Mouse (Mus musculus) c-Kit-negative CD71-positive TER-119-positive erythroid progenitor cells, embryonic 14.5 days (primary cell): ENCODE data around the gene Fkbp5.
"Not testable (repeated sequence)": the region's sequence is repeated elsewhere in the genome, so short reads cannot be mapped to it uniquely, and the experiment has no call there.

Source experiments
- DNase-seq: peaks from one replicate; pipeline ENCODE4 v3.0.0-alpha.2; 2013; ENCODE audit warnings: low read depth, low spot score

Gene Fkbp5

GRCm38 (mm10) chr17:28419636-28420035, 97.7 kb downstream of the Fkbp5 start:
- DNase-seq, result no peak

DNA sequence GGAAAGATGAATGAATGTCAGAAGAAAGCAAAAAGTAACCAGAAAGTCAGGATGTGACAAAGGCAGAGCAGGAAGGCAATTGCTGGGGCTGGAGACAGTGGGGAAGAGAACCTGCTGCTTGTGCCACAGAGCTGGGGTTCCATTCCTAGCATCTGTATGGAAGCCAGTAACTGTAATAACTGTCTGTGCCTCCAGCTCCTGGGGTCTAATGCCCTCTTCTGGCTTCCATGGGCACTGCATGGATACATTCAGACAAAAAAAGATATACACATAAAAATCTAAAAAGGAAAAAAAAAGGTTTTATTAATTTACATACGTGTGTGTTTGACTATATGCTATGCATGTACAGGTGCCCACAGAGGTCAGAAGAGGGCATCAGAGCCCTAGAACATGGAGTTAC, 98.4 kb downstream of the Fkbp5 start:
- no peak for DNase-seq

DNA sequence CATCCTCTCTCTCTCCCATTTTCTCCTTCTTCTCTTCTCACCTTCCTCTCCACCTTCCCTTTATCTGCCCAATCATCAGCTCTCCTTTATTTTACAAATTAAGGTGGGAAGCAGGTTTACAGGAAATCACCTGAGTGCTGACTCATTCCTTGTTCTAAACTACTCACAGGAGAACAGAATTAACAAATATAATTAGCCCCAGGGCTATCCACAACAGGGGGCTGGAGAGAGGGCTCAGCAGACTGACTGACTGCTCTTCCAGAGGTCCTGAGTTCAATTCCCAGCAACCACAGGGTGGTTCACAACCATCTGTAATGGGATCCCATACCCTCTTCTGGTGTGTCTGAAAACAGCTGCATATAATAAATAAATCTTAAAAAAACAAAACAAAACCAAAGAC, 98.8 kb downstream of the Fkbp5 start:
- not testable (repeated sequence) for DNase-seq

GRCm38 (mm10) chr17:28417771-28418170, 99.6 kb downstream of the Fkbp5 start:
- no peak for DNase-seq

DNA sequence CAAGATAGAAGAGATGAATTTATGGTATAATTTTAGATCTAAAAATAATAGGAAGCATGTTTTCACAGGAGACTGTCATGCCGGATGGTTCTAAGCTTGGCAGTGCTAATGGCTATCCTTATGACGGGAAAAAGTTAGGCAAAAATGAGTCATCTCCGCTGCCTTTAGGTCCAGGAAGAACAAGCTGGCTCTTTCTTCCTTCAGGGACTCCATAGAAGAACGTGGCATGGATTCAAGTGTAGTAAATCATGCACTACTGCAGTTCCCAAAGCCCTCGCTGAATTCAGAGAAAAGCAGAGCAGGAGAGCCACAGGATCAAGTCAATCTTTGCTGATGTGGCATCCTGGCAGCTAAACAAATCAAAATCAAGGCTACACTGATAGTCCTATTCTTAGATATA, 102.1 kb downstream of the Fkbp5 start:
- DNase-seq, result no peak

DNA sequence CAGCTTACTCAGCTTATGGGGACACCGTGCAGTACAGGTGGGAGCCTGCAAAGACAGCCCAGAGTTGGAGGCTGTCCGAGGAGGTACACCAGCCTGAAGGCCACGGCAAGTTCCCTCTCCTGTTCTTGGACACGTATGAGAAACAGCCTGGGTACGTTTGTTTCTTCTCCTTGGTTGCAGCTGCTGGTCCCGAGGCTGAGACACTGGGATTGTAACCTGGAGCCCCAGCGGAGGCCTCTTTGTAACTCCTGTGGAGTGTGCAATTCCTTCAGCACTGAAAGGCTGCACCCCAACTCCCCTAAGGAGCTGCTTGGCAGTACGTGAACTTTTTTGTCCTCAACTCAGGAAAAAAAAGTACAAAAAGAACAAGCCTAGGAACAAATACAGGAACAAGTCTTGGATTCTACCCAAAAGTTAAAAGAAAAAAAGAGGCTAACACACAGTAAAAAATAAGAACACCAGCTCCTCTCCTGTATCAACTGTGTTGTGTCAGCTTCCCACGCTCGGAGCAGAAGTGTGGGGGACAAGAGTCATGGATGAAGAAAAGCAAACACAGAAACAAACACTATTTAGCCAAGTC, 105.9 kb downstream of the Fkbp5 start:
- DNase-seq, result no peak

- no peak for DNase-seq
Measured at GRCm38 (mm10) chr17:28410731-28411130, 106.6 kb downstream of the Fkbp5 start.

GRCm38 (mm10) chr17:28408251-28408918, 108.9 kb downstream of the Fkbp5 start:
- no peak for DNase-seq

DNA sequence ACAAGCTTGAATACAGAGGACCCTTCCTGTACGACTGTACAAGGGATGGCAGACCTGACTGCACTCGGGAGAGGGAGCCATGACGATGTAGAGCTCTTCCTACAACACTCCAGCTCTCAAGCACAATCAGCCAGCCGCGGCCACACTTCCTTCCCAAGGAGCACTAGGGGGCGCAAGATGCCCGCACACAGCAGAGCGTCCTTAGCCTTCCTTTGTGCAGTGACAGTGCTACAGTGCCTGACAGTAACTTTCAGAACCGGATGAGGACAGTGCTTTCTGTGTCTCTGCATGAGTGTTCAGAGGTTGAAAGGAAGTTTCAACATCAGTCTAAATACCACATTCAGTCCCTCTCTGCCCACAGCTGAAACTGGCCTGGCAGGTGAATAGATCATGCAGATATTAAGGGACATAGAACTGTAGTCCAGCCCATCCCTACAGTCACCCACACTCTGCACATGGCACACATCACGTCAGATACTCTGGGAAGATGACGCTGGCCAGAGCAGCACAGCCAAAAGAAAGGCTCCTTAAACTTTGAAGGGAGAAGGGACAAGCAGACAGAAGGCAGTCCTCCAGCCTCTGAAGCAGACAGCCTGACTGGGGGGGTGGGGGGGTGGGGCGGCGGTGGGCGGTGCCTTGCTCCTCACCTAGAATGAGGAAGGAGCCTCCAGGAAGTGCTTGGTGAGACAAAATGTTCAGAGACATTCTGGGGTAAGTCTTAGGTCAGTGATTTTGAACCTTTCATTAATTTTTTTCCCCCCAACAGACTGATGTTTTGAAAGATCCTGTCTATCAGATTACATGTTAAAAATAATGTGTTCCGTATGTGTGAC, 109.7 kb downstream of the Fkbp5 start:
- no peak for DNase-seq

GRCm38 (mm10) chr17:28406471-28406870, 110.9 kb downstream of the Fkbp5 start:
- DNase-seq, result no peak

GRCm38 (mm10) chr17:28404745-28405144, 112.6 kb downstream of the Fkbp5 start:
- DNase-seq, result not testable (repeated sequence)

DNA sequence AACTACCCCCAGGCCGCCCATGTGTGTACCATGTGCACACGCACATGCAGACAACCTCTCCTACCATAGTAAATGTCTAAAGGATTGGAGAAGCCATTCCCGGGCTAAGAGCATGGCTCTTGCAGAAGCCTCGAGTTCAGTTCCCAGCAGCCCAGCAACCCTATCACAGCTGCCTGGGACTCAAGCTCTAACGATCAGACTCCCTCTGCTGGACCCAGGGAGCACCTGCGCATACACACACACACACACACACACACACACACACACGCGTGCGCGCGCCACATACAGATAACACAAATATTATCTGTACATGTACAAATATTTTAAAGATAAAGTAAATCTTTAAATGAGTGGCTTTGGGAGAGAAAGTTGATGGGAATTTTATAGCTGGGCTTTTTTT, 113.0 kb downstream of the Fkbp5 start:
- no peak for DNase-seq

DNA sequence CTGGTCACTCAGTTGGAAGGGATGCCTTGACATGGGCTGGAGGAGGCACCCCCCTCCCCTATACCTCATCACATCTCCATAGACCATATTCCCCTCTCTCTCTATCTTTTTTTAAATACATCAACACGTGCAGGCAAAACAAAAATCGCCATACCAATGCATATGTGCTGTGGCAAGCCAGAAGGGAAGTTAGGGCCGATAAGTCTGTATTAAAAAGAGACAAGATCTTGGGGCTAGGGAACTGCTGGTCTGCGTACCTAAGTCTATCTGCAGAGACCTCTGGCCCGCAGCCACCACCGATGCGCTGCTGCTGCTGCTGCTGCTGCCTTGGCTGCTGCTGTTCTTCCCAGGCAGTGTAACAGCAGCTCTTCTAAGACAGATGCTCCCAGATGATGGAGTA, 122.3 kb downstream of the Fkbp5 start:
- no peak for DNase-seq

DNA sequence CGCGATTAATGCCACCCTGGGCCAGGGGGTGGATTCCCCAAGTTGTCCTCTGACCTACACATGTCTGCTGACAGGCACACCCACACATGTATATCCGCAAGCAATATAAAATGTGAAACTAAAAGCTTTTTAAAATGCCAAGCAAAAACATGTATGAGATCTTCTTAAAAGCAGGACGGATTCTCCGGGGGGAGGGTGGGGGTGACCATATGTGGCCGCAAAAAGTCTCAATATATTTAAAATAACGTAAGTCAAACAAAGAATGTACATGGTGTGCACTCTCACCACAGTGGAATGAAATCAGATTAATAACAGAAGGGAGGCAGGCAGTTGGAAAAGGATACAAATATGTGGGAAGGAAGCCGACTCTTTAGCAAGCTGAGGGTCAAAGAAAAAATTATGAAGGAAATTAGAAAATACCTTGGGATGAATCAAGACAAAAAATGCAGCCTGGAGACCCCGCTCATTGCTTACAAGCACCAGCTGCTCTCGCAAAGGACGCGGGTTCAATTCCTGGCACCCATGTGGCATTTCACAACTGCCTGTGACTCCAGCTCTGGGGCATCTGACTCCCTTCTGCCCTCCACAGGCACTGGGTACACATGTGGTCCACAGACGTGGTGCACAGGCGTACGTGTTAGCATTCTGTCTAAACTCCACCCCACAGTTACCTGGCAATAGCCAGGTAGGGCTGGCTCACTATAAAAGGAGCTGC, 123.1 kb downstream of the Fkbp5 start:
- no peak for DNase-seq

- no peak for DNase-seq
Measured at GRCm38 (mm10) chr17:28391568-28392432, 125.5 kb downstream of the Fkbp5 start.

- no peak for DNase-seq
Measured at GRCm38 (mm10) chr17:28388534-28388933, 128.8 kb downstream of the Fkbp5 start.

- no peak for DNase-seq
Measured at GRCm38 (mm10) chr17:28386150-28386905, 131.0 kb downstream of the Fkbp5 start.

DNA sequence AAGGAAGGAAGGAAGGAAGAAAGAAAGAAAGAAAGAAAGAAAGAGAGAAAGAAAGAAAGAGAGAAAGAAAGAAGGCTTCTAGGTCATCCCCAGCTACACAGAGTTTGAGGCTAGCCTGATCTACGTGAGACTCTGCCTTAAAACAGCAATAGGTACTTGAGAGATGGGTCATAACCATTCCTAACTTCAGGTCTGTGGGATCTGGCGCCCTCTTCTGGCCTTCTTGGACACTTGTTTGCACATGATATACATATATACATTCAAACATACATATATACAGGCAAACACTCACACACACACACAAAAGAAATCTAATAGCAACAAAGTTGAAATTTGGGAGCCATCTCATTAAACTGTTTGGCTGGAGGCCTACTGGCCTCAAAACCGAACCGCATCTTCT, 133.0 kb downstream of the Fkbp5 start:
- peak; percentile 15 for DNase-seq

DNA sequence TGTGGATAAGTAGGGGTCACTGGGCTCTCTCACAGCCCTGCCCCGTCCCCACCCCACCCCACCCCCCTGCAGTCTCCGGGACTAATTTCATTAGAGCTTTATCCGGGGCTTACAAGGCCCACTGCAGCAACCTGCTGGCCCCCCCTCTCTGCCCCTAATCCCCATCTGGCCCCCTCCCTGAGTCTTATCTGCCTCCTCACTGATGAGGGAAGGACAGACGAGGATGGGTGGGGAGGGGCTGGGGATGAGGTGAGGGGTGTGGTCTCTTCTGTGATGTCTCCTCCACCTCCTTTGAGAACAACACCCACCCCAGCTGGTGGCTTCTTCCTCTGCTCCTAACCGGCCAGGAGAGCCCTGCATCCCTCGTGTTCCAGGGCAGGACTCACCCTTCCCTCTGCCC, 137.1 kb downstream of the Fkbp5 start:
- DNase-seq, result no peak

- DNase-seq, result no peak
Measured at GRCm38 (mm10) chr17:28375592-28376061, 141.7 kb downstream of the Fkbp5 start.
